15 mouse cellular contexts compared by ENCODE assay signal in the genomic region with DNA sequence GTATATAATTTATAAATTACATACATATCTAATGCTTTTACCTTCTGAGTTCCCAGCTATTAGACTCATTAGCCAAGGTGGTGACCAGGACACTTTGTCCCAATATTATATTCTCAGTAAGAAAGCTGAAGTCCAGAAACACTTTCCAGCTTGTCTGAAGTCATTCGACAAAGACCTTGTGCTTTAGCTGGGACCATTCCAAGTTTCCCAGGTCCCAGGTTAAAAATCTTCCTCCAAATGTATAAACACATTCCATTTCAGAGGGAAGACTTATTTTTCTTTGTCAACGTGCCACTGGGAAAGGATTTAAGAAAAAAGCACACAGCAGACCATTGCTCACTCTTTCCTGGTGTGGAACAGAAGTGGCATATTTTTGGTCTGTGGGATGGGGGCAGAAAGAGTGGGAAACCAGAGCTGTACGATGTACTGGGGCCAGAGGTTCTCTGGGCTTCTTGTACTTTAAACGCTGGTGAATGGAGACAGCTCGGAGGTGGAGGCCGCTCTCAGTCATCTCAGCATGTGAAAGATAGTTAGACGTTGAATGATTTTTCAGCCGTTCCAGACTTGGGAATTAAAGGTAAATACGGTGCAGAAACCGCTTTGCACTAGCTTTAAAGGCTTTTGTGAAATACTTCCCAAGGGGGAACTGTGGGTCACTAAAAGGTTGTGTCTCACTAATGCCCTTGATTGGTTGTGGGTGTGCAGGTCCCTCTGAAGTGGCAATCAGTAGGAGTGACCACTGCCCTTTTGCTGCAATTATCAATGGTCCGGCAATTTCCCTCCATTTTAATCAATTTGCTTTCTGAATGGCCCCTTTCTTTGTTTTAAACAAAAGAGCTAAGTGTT.
DNase-seq lines count a peak whose midpoint lies in the region; ATAC-seq and TF ChIP-seq lines count a peak whose summit lies in the region.
"Had no signal": no experiment of that assay in that cellular context is flagged by ENCODE, and none has a peak within 500 bp of the region (broad histone marks: within the 10 kb centered on the region; RNA-seq: fewer than 3 reads in every experiment).

No protein-coding gene starts in this region.

- H3K4me1 ChIP-seq in heart, embryonic 13.5 days = peaks cover 11% of the 10 kb centered on the region; the same call in 1 of the 2 replicates
- peaks cover 8% of the 10 kb centered on the region for H3K4me1 ChIP-seq in limb, embryonic 12.5 days (replicated peaks)
- H3K4me1 ChIP-seq in limb, embryonic 10.5 days = peaks cover 16% of the 10 kb centered on the region; the same call in 1 of the 2 replicates
- H3K4me1 ChIP-seq in embryonic facial prominence, embryonic 10.5 days = peaks cover 31% of the 10 kb centered on the region
- H3K4me1 ChIP-seq in lung, adult 2 months (ENCODE audit: control insufficient read depth, insufficient read depth, low read length) = no peaks in the 10 kb centered on the region
- H3K4me1 ChIP-seq: liver, embryonic 15.5 days had no signal

- TF ChIP-seq CTCF in lung, adult 2 months (IDR thresholded peaks at IDR 0.05; ENCODE audit: insufficient read depth, low read length) = no peak

- no peaks in the 10 kb centered on the region for H3K9me3 ChIP-seq in heart, embryonic 13.5 days
- H3K9me3 ChIP-seq in limb, embryonic 12.5 days = no peaks in the 10 kb centered on the region
- H3K9me3 ChIP-seq in limb, embryonic 10.5 days (replicated peaks) = no peaks in the 10 kb centered on the region
- H3K9me3 ChIP-seq in embryonic facial prominence, embryonic 10.5 days = no peaks in the 10 kb centered on the region
- H3K9me3 ChIP-seq: liver, embryonic 15.5 days had no signal

- H3K36me3 ChIP-seq in heart, embryonic 13.5 days = no peaks in the 10 kb centered on the region
- no peaks in the 10 kb centered on the region for H3K36me3 ChIP-seq in limb, embryonic 12.5 days
- H3K36me3 ChIP-seq in limb, embryonic 10.5 days = no peaks in the 10 kb centered on the region
- no peaks in the 10 kb centered on the region for H3K36me3 ChIP-seq in embryonic facial prominence, embryonic 10.5 days (replicated peaks)
- H3K36me3 ChIP-seq: liver, embryonic 15.5 days had no signal

- H3K9ac ChIP-seq in heart, embryonic 13.5 days = no peak overlapping the region
- H3K9ac ChIP-seq in limb, embryonic 12.5 days (replicated peaks) = no peak overlapping the region
- H3K9ac ChIP-seq: liver, embryonic 15.5 days had no signal

- no peak for DNase-seq in heart, adult 18-20 months
- no peak for DNase-seq in limb, embryonic 10.5 days (ENCODE audit: low spot score)
- peak; percentile 70 for DNase-seq in embryonic facial prominence, embryonic 10.5 days (ENCODE audit: low spot score)
- DNase-seq in retina, postnatal 1 day = peak; percentile 32
- no peak for DNase-seq in lung, adult 2 months
- DNase-seq in thymus, postnatal 25 days = no peak
- DNase-seq: cerebellum, adult 9-11 months; heart, postnatal 4 days; right cerebral cortex, adult 18-20 months; thymus, postnatal 14 days had no signal

- TF ChIP-seq POLR2A in lung, adult 2 months (IDR thresholded peaks at IDR 0.05; ENCODE audit: borderline replicate concordance, extremely low read depth, low read depth, low read length) = no peak

- no peaks in the 10 kb centered on the region for H3K27me3 ChIP-seq in heart, embryonic 13.5 days (replicated peaks)
- no peaks in the 10 kb centered on the region for H3K27me3 ChIP-seq in limb, embryonic 12.5 days
- no peaks in the 10 kb centered on the region for H3K27me3 ChIP-seq in limb, embryonic 10.5 days (ENCODE audit: low read depth, poor library complexity, severe bottlenecking)
- no peaks in the 10 kb centered on the region for H3K27me3 ChIP-seq in embryonic facial prominence, embryonic 10.5 days (replicated peaks; ENCODE audit: low read depth, poor library complexity, severe bottlenecking)
- H3K27me3 ChIP-seq: liver, embryonic 15.5 days had no signal

- H3K4me2 ChIP-seq in heart, embryonic 13.5 days = no peak overlapping the region
- no peak overlapping the region for H3K4me2 ChIP-seq in limb, embryonic 12.5 days
- H3K4me2 ChIP-seq: liver, embryonic 15.5 days had no signal

- no peak overlapping the region for H3K4me3 ChIP-seq in heart, embryonic 13.5 days
- no peak overlapping the region for H3K4me3 ChIP-seq in limb, embryonic 12.5 days (replicated peaks)
- H3K4me3 ChIP-seq in limb, embryonic 10.5 days = no peak overlapping the region
- no peak overlapping the region for H3K4me3 ChIP-seq in embryonic facial prominence, embryonic 10.5 days
- no peak overlapping the region for H3K4me3 ChIP-seq in lung, adult 2 months (replicated peaks; ENCODE audit: extremely low read depth, low read depth, low read length)
- H3K4me3 ChIP-seq: liver, embryonic 15.5 days; myocyte had no signal

- no peak for ATAC-seq in heart, embryonic 13.5 days (ENCODE audit: extremely low read depth, insufficient number of reproducible peaks, low FRiP score, low TSS enrichment)
- ATAC-seq in limb, embryonic 12.5 days (ENCODE audit: insufficient number of reproducible peaks, insufficient read depth, low FRiP score, low TSS enrichment, low read depth) = no peak
- ATAC-seq: activated CD4-positive, CD25-positive, alpha-beta regulatory T cell, adult 4 months had no signal

- H3K27ac ChIP-seq in heart, embryonic 13.5 days (replicated peaks) = peak overlapping the region; percentile 39; the same call in 1 of the 2 replicates
- H3K27ac ChIP-seq in limb, embryonic 12.5 days = 0 out of 2 replicates have a peak overlapping the region, but pooled peaks have one; percentile 35
- H3K27ac ChIP-seq in limb, embryonic 10.5 days = no peak overlapping the region
- H3K27ac ChIP-seq in embryonic facial prominence, embryonic 10.5 days (replicated peaks) = peak overlapping the region; percentile 78
- H3K27ac ChIP-seq: liver, embryonic 15.5 days had no signal

- WGBS in heart, embryonic 13.5 days = 71% methylated on average over 11 of the region's 11 CpGs
- 55% methylated on average over 11 of the region's 11 CpGs for WGBS in limb, embryonic 12.5 days
- WGBS in limb, embryonic 10.5 days = 65% methylated on average over 11 of the region's 11 CpGs
- 11% methylated on average over 11 of the region's 11 CpGs for WGBS in embryonic facial prominence, embryonic 10.5 days
- WGBS in lung, adult 2 months = 66% methylated on average over 11 of the region's 11 CpGs

Comparison
In these comparisons a context has a peak if more than half of its experiments do, and no peak if none do; other contexts are left out.
1. DNase-seq: peak in embryonic facial prominence, embryonic 10.5 days (single experiment) and retina, postnatal 1 day (single experiment); none in heart, adult 18-20 months (0 of 2), limb, embryonic 10.5 days (single experiment), lung, adult 2 months (single experiment) and thymus, postnatal 25 days (single experiment).